In the genomic region with DNA sequence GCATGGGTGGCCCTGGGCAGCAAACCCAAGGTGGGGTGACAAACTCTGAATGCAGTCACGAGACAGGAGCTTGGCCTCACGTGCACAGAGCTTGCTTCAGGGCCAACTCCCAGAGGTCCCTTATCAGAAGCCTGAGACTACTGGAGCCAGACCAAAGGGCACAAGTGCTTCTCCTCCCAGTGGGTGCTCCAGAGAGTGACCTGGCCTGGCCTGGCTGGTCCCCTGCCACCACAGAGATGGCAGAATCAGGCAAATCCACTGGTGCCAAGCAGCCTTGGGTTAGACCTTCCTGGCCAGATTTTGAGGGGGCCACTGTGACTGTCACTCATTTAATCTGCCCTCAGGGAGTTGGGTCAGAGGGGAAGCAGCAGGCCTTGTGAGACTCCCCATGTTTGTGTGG, we compare ENCODE assay signal across 8 mouse cellular contexts. TPM values are rescaled to one million over a fixed set of nuclear protein-coding genes. Genes with fewer than 3 reads are reported as not detected.
DNase-seq lines count a peak whose midpoint lies in the region; ATAC-seq and TF ChIP-seq lines count a peak whose summit lies in the region.

No protein-coding gene starts in this region.

- peak; percentile 44 for DNase-seq in kidney, adult 11 months
- peak; percentile 64 for DNase-seq in large intestine, adult 2 months (ENCODE audit: low read depth, low spot score)
- DNase-seq in left cerebral cortex, adult 18-20 months (ENCODE audit: low spot score in 2 of 2), result no peak
- DNase-seq in cerebellum, postnatal 25 days, result no peak
- no peak for DNase-seq in hindbrain, postnatal 0 days (ENCODE audit: low spot score)

- ATAC-seq in kidney, embryonic 14.5 days (ENCODE audit: low FRiP score, low TSS enrichment), result no peak
- ATAC-seq in erythroid progenitor cell, adult 5-6 weeks (replicated peaks; ENCODE audit: low FRiP score, poor library complexity, severe bottlenecking), result peak; percentile 70
- ATAC-seq in hindbrain, postnatal 0 days, result no peak

- H3K36me3 ChIP-seq in kidney, embryonic 14.5 days (ENCODE audit: control insufficient read depth, insufficient read depth, low read length), result no peaks in the 10 kb centered on the region
- H3K36me3 ChIP-seq in small intestine, adult 2 months (ENCODE audit: control insufficient read depth, insufficient read depth, low read length), result no peaks in the 10 kb centered on the region
- no peaks in the 10 kb centered on the region for H3K36me3 ChIP-seq in hindbrain, postnatal 0 days (ENCODE audit: insufficient read depth, low read length)

- no peak overlapping the region for H3K27ac ChIP-seq in kidney, embryonic 14.5 days (ENCODE audit: low read depth, low read length)
- H3K27ac ChIP-seq in small intestine, adult 2 months (ENCODE audit: insufficient read depth, low read depth, low read length), result peak overlapping the region; percentile 98
- H3K27ac ChIP-seq in hindbrain, postnatal 0 days, result no peak overlapping the region

- no peak overlapping the region for H3K9ac ChIP-seq in kidney, embryonic 14.5 days (ENCODE audit: low read depth, low read length)
- no peak overlapping the region for H3K9ac ChIP-seq in hindbrain, postnatal 0 days (replicated peaks; ENCODE audit: low read length)

- no peak for TF ChIP-seq CTCF in small intestine, adult 2 months (IDR thresholded peaks at IDR 0.05; ENCODE audit: extremely low read depth, insufficient read length, insufficient replicate concordance, low read depth, low read length)
- TF ChIP-seq CTCF in hindbrain, postnatal 0 days (IDR thresholded peaks at IDR 0.05; ENCODE audit: low read depth), result no peak

- 71% methylated on average over 2 of the region's 2 CpGs for whole genome bisulfite sequencing in kidney, embryonic 14.5 days
- 29% methylated on average over 2 of the region's 2 CpGs for WGBS in large intestine, adult 2 months
- 30% methylated on average over 2 of the region's 2 CpGs for WGBS in small intestine, adult 2 months
- 72% methylated on average over 2 of the region's 2 CpGs for WGBS in hindbrain, postnatal 0 days

- no peaks in the 10 kb centered on the region for H3K4me1 ChIP-seq in kidney, embryonic 14.5 days (ENCODE audit: control insufficient read depth, insufficient read depth, low read length)
- H3K4me1 ChIP-seq in small intestine, adult 2 months (ENCODE audit: control insufficient read depth, insufficient read depth, insufficient read length, low read length), result peaks cover 39% of the 10 kb centered on the region
- H3K4me1 ChIP-seq in hindbrain, postnatal 0 days (ENCODE audit: insufficient read depth, low read length), result no peaks in the 10 kb centered on the region

- H3K27me3 ChIP-seq in kidney, embryonic 14.5 days (ENCODE audit: control insufficient read depth, insufficient read depth, low read length), result no peaks in the 10 kb centered on the region
- H3K27me3 ChIP-seq in small intestine, adult 2 months (ENCODE audit: control insufficient read depth, insufficient read depth, low read length), result no peaks in the 10 kb centered on the region
- H3K27me3 ChIP-seq in hindbrain, postnatal 0 days (ENCODE audit: insufficient read depth, low read length), result no peaks in the 10 kb centered on the region

- peak; percentile 37; the same call in 1 of the 2 replicates for TF ChIP-seq POLR2A in small intestine, adult 2 months (IDR thresholded peaks at IDR 0.05; ENCODE audit: low read depth, low read length)

- H3K4me3 ChIP-seq in kidney, embryonic 14.5 days (ENCODE audit: low read length), result no peak overlapping the region
- no peak overlapping the region for H3K4me3 ChIP-seq in small intestine, adult 2 months (ENCODE audit: low read depth, low read length)
- no peak overlapping the region for H3K4me3 ChIP-seq in hindbrain, postnatal 0 days (ENCODE audit: low read length)

- H3K9me3 ChIP-seq in kidney, embryonic 14.5 days (ENCODE audit: control insufficient read depth, low read length), result no peaks in the 10 kb centered on the region
- no peaks in the 10 kb centered on the region for H3K9me3 ChIP-seq in hindbrain, postnatal 0 days (ENCODE audit: low read length)

- no peak overlapping the region for H3K4me2 ChIP-seq in kidney, embryonic 14.5 days (replicated peaks; ENCODE audit: low read depth, low read length)
- H3K4me2 ChIP-seq in hindbrain, postnatal 0 days (ENCODE audit: low read depth, low read length), result no peak overlapping the region

RNA-seq across cellular contexts. Expression of gene Asprv1, which starts 8.5 kb away (rescaled TPM):
- polyA plus RNA-seq in kidney, embryonic 14.5 days (2014; fragmentation: Nextera tagmentation; extraction: Ambion mirVana), result 0.50 and 0.61 TPM in 2 replicates
- 4.3 TPM in 1 of 2 replicates, not detected in the other for total RNA-seq in erythroid progenitor cell, adult 5-6 weeks (2015; ENCODE audit: low replicate concordance)
- 0.64 and 6.5 TPM in 2 replicates for total RNA-seq in erythroid progenitor cell, adult 5-6 weeks (2017; ENCODE audit: low replicate concordance)
- polyA plus RNA-seq in large intestine, adult 2 months (2012; rRNA removed), result 0.76 and 0.88 TPM in 2 replicates
- 0.20 and 0.23 TPM in 2 replicates for polyA plus RNA-seq in small intestine, adult 2 months (2012; rRNA removed)
- 1 to 10 TPM; 1.4 to 1.7 TPM for total RNA-seq in left cerebral cortex, adult 18-20 months (2021)
- total RNA-seq in hindbrain, postnatal 0 days (2014; rRNA removed), result 0.22 and 0.73 TPM in 2 replicates
- polyA plus RNA-seq in hindbrain, postnatal 0 days (2015; fragmentation: Nextera tagmentation; extraction: Ambion mirVana), result 0.99 and 1.0 TPM in 2 replicates

RNA-seq across cellular contexts. Expression of gene Mxd1, which starts 32.5 kb away (rescaled TPM):
- polyA plus RNA-seq in kidney, embryonic 14.5 days (2014; fragmentation: Nextera tagmentation; extraction: Ambion mirVana), result 5.4 and 8.8 TPM in 2 replicates
- 120 and 125 TPM in 2 replicates for total RNA-seq in erythroid progenitor cell, adult 5-6 weeks (2015; ENCODE audit: low replicate concordance)
- 150 and 170 TPM in 2 replicates for total RNA-seq in erythroid progenitor cell, adult 5-6 weeks (2017; ENCODE audit: low replicate concordance)
- 123 and 224 TPM in 2 replicates for polyA plus RNA-seq in large intestine, adult 2 months (2012; rRNA removed)
- polyA plus RNA-seq in small intestine, adult 2 months (2012; rRNA removed), result 87.2 and 413 TPM in 2 replicates
- total RNA-seq in left cerebral cortex, adult 18-20 months (2021), result 10 to 100 TPM; 21.7 to 24.9 TPM
- total RNA-seq in hindbrain, postnatal 0 days (2014; rRNA removed), result 12.2 and 12.8 TPM in 2 replicates
- 12.0 TPM in 2 replicates for polyA plus RNA-seq in hindbrain, postnatal 0 days (2015; fragmentation: Nextera tagmentation; extraction: Ambion mirVana)

RNA-seq across cellular contexts. Expression of gene Snrnp27, which starts 47.8 kb away (rescaled TPM):
- 125 and 142 TPM in 2 replicates for polyA plus RNA-seq in kidney, embryonic 14.5 days (2014; fragmentation: Nextera tagmentation; extraction: Ambion mirVana)
- total RNA-seq in erythroid progenitor cell, adult 5-6 weeks (2015; ENCODE audit: low replicate concordance), result 79.2 and 101 TPM in 2 replicates
- 78.6 and 116 TPM in 2 replicates for total RNA-seq in erythroid progenitor cell, adult 5-6 weeks (2017; ENCODE audit: low replicate concordance)
- 7.4 and 8.6 TPM in 2 replicates for polyA plus RNA-seq in large intestine, adult 2 months (2012; rRNA removed)
- 2.1 and 3.9 TPM in 2 replicates for polyA plus RNA-seq in small intestine, adult 2 months (2012; rRNA removed)
- 10 to 100 TPM; 56.8 to 62.2 TPM for total RNA-seq in left cerebral cortex, adult 18-20 months (2021)
- 12.7 and 21.6 TPM in 2 replicates for total RNA-seq in hindbrain, postnatal 0 days (2014; rRNA removed)
- polyA plus RNA-seq in hindbrain, postnatal 0 days (2015; fragmentation: Nextera tagmentation; extraction: Ambion mirVana), result 107 and 114 TPM in 2 replicates

Comparison
In these comparisons a context has a peak if more than half of its experiments do, and no peak if none do; other contexts are left out.
1. DNase-seq: peak in kidney, adult 11 months (single experiment) and large intestine, adult 2 months (single experiment); none in left cerebral cortex, adult 18-20 months (0 of 2), cerebellum, postnatal 25 days (0 of 2) and hindbrain, postnatal 0 days (single experiment).
2. RNA of gene Snrnp27, which starts 47.8 kb away (polyA plus RNA-seq): 125 to 142 TPM in kidney, embryonic 14.5 days and 107 to 114 TPM in hindbrain, postnatal 0 days; 7.4 to 8.6 TPM in large intestine, adult 2 months and 2.1 to 3.9 TPM in small intestine, adult 2 months; every median in the first group is over 10 times any median in the second.